ENCODE assay signal across 8 mouse cellular contexts in genomic region chr1:75211141-75211708, GRCm38 (mm10). TPM values are rescaled to one million over a fixed set of nuclear protein-coding genes. Genes with fewer than 3 reads are reported as not detected.
DNase-seq lines count a peak whose midpoint lies in the region; ATAC-seq and TF ChIP-seq lines count a peak whose summit lies in the region.

No protein-coding gene starts in this region.

- H3K27me3 ChIP-seq in heart, embryonic 13.5 days (replicated peaks): peaks cover 21% of the 10 kb centered on the region
- H3K27me3 ChIP-seq in ES-Bruce4 (ENCODE audit: control insufficient read depth, insufficient read depth, low read length, poor library complexity, severe bottlenecking): no peaks in the 10 kb centered on the region
- H3K27me3 ChIP-seq in forebrain, embryonic 16.5 days (replicated peaks; ENCODE audit: control insufficient read depth, insufficient read depth, low read length): 0 out of 2 replicates have a peak, but pooled peaks cover 4% of the 10 kb centered on the region
- no peaks in the 10 kb centered on the region for H3K27me3 ChIP-seq in liver, embryonic 15.5 days

- no peak for TF ChIP-seq CTCF in ES-Bruce4 (IDR thresholded peaks at IDR 0.05; ENCODE audit: low read depth, low read length)

- peak overlapping the region; percentile 57 for H3K27ac ChIP-seq in heart, embryonic 13.5 days (replicated peaks)
- H3K27ac ChIP-seq in ES-Bruce4 (ENCODE audit: insufficient read depth, low read length): no peak overlapping the region
- H3K27ac ChIP-seq in forebrain, embryonic 16.5 days (ENCODE audit: low read length): no peak overlapping the region
- H3K27ac ChIP-seq in liver, embryonic 15.5 days (replicated peaks): peak overlapping the region; percentile 95

- H3K4me2 ChIP-seq in heart, embryonic 13.5 days: peak overlapping the region; percentile 99
- H3K4me2 ChIP-seq in forebrain, embryonic 16.5 days (ENCODE audit: low read length): peak overlapping the region; percentile 73
- peak overlapping the region; percentile 99 for H3K4me2 ChIP-seq in liver, embryonic 15.5 days

- H3K9me3 ChIP-seq in heart, embryonic 13.5 days: no peaks in the 10 kb centered on the region
- no peaks in the 10 kb centered on the region for H3K9me3 ChIP-seq in ES-Bruce4 (replicated peaks; ENCODE audit: control insufficient read depth, insufficient read depth, low read length, poor library complexity, severe bottlenecking)
- no peaks in the 10 kb centered on the region for H3K9me3 ChIP-seq in forebrain, embryonic 16.5 days (ENCODE audit: control insufficient read depth, low read length)
- H3K9me3 ChIP-seq in liver, embryonic 15.5 days (replicated peaks): no peaks in the 10 kb centered on the region

- H3K9ac ChIP-seq in heart, embryonic 13.5 days: peak overlapping the region; percentile 98
- H3K9ac ChIP-seq in ES-Bruce4 (ENCODE audit: low read depth, poor library complexity, severe bottlenecking): peak overlapping the region; percentile 79
- H3K9ac ChIP-seq in forebrain, embryonic 16.5 days (replicated peaks; ENCODE audit: low read depth, low read length): peak overlapping the region; percentile 92
- H3K9ac ChIP-seq in liver, embryonic 15.5 days: peak overlapping the region; percentile 83

- 10% methylated on average over 17 of the region's 17 CpGs for WGBS in heart, embryonic 13.5 days
- 13% methylated on average over 17 of the region's 17 CpGs for WGBS in forebrain, embryonic 16.5 days
- WGBS in liver, embryonic 15.5 days (ENCODE audit: insufficient replicate concordance): 6% methylated on average over 17 of the region's 17 CpGs

- ATAC-seq in heart, embryonic 13.5 days (ENCODE audit: extremely low read depth, insufficient number of reproducible peaks, low FRiP score, low TSS enrichment): no peak
- peak; percentile 16 for ATAC-seq in forebrain, embryonic 16.5 days
- ATAC-seq in liver, embryonic 15.5 days (ENCODE audit: insufficient read depth): no peak

- H3K4me1 ChIP-seq in heart, embryonic 13.5 days: peaks cover 47% of the 10 kb centered on the region
- H3K4me1 ChIP-seq in ES-Bruce4 (ENCODE audit: control insufficient read depth, insufficient read depth, low read length): peaks cover 2% of the 10 kb centered on the region
- peaks cover 31% of the 10 kb centered on the region for H3K4me1 ChIP-seq in forebrain, embryonic 16.5 days (replicated peaks; ENCODE audit: control insufficient read depth, insufficient read depth, low read length)
- H3K4me1 ChIP-seq in liver, embryonic 15.5 days (replicated peaks): peaks cover 80% of the 10 kb centered on the region

- no peak for TF ChIP-seq EP300 in ES-Bruce4 (IDR thresholded peaks at IDR 0.05; ENCODE audit: insufficient read depth, low read depth, low read length)

- H3K4me3 ChIP-seq in heart, embryonic 13.5 days: peak overlapping the region; percentile 92
- H3K4me3 ChIP-seq in ES-Bruce4 (ENCODE audit: low read depth, low read length): peak overlapping the region; percentile 97
- H3K4me3 ChIP-seq in forebrain, embryonic 16.5 days (replicated peaks; ENCODE audit: low read length): peak overlapping the region; percentile 96
- peak overlapping the region; percentile 77 for H3K4me3 ChIP-seq in liver, embryonic 15.5 days (replicated peaks)

- DNase-seq in heart, adult 11 months: no peak
- no peak for DNase-seq in cerebellum, adult 11 months
- no peak for DNase-seq in layer of hippocampus, adult 9-10 months (ENCODE audit: low spot score)
- no peak for DNase-seq in spleen, postnatal 10 days (ENCODE audit: low spot score in 2 of 2)

- peaks cover 46% of the 10 kb centered on the region for H3K36me3 ChIP-seq in heart, embryonic 13.5 days
- H3K36me3 ChIP-seq in ES-Bruce4 (ENCODE audit: control insufficient read depth, insufficient read depth, low read length, poor library complexity, severe bottlenecking): peaks cover 32% of the 10 kb centered on the region
- H3K36me3 ChIP-seq in forebrain, embryonic 16.5 days (ENCODE audit: control insufficient read depth, insufficient read depth): peaks cover 7% of the 10 kb centered on the region
- H3K36me3 ChIP-seq in liver, embryonic 15.5 days (replicated peaks): peaks cover 46% of the 10 kb centered on the region

- no peak for TF ChIP-seq POLR2A in ES-Bruce4 (IDR thresholded peaks at IDR 0.05; ENCODE audit: insufficient read depth, low read length)

RNA-seq across cellular contexts. Expression of gene Stk16, which starts 0.6 kb away (rescaled TPM):
- 81.2 and 96.6 TPM in 2 replicates for polyA plus RNA-seq in heart, embryonic 13.5 days (2015; fragmentation: Nextera tagmentation; extraction: Ambion mirVana)
- 27.8 and 37.4 TPM in 2 replicates for polyA plus RNA-seq in ES-Bruce4 (2011; ENCODE audit: insufficient read depth, insufficient read length, low read depth, missing spikeins)
- 130 and 151 TPM in 2 replicates for polyA plus RNA-seq in forebrain, embryonic 16.5 days (2015; fragmentation: Nextera tagmentation; extraction: Ambion mirVana)
- 80.2 and 84.8 TPM in 2 replicates for polyA plus RNA-seq in liver, embryonic 15.5 days (2015; fragmentation: Nextera tagmentation; extraction: Ambion mirVana)

RNA-seq across cellular contexts. Expression of gene Glb1l, which starts 0.6 kb away (rescaled TPM):
- 6.9 and 8.2 TPM in 2 replicates for polyA plus RNA-seq in heart, embryonic 13.5 days (2015; fragmentation: Nextera tagmentation; extraction: Ambion mirVana)
- 5.1 and 10.6 TPM in 2 replicates for polyA plus RNA-seq in ES-Bruce4 (2011; ENCODE audit: insufficient read depth, insufficient read length, low read depth, missing spikeins)
- polyA plus RNA-seq in forebrain, embryonic 16.5 days (2015; fragmentation: Nextera tagmentation; extraction: Ambion mirVana): 20.7 and 22.0 TPM in 2 replicates
- polyA plus RNA-seq in liver, embryonic 15.5 days (2015; fragmentation: Nextera tagmentation; extraction: Ambion mirVana): 3.2 and 4.5 TPM in 2 replicates

RNA-seq across cellular contexts. Expression of gene Tuba4a, which starts 8.4 kb away (rescaled TPM):
- 43.3 and 45.1 TPM in 2 replicates for polyA plus RNA-seq in heart, embryonic 13.5 days (2015; fragmentation: Nextera tagmentation; extraction: Ambion mirVana)
- polyA plus RNA-seq in ES-Bruce4 (2011; ENCODE audit: insufficient read depth, insufficient read length, low read depth, missing spikeins): 97.4 and 113 TPM in 2 replicates
- polyA plus RNA-seq in forebrain, embryonic 16.5 days (2015; fragmentation: Nextera tagmentation; extraction: Ambion mirVana): 18.6 and 18.7 TPM in 2 replicates
- 372 and 392 TPM in 2 replicates for polyA plus RNA-seq in liver, embryonic 15.5 days (2015; fragmentation: Nextera tagmentation; extraction: Ambion mirVana)

RNA-seq across cellular contexts. Expression of gene Atg9a, which starts 19.2 kb away (rescaled TPM):
- polyA plus RNA-seq in heart, embryonic 13.5 days (2015; fragmentation: Nextera tagmentation; extraction: Ambion mirVana): 28.7 and 30.4 TPM in 2 replicates
- 10.3 and 10.6 TPM in 2 replicates for polyA plus RNA-seq in ES-Bruce4 (2011; ENCODE audit: insufficient read depth, insufficient read length, low read depth, missing spikeins)
- polyA plus RNA-seq in forebrain, embryonic 16.5 days (2015; fragmentation: Nextera tagmentation; extraction: Ambion mirVana): 46.4 and 48.8 TPM in 2 replicates
- polyA plus RNA-seq in liver, embryonic 15.5 days (2015; fragmentation: Nextera tagmentation; extraction: Ambion mirVana): 24.1 and 28.1 TPM in 2 replicates

RNA-seq across cellular contexts. Expression of gene Ankzf1, which starts 19.3 kb away (rescaled TPM):
- polyA plus RNA-seq in heart, embryonic 13.5 days (2015; fragmentation: Nextera tagmentation; extraction: Ambion mirVana): 23.7 and 26.4 TPM in 2 replicates
- polyA plus RNA-seq in ES-Bruce4 (2011; ENCODE audit: insufficient read depth, insufficient read length, low read depth, missing spikeins): 17.0 and 17.4 TPM in 2 replicates
- polyA plus RNA-seq in forebrain, embryonic 16.5 days (2015; fragmentation: Nextera tagmentation; extraction: Ambion mirVana): 27.2 and 32.7 TPM in 2 replicates
- 9.7 and 10.0 TPM in 2 replicates for polyA plus RNA-seq in liver, embryonic 15.5 days (2015; fragmentation: Nextera tagmentation; extraction: Ambion mirVana)

Comparison
In these comparisons a context has a peak if more than half of its experiments do, and no peak if none do; other contexts are left out.
1. H3K27ac ChIP-seq: peak in heart, embryonic 13.5 days (single experiment) and liver, embryonic 15.5 days (single experiment); none in ES-Bruce4 (single experiment) and forebrain, embryonic 16.5 days (single experiment).
2. Peak in every context shown above with its lines, with median percentiles within 50 percentile points of each other: H3K4me2 ChIP-seq, H3K4me3 ChIP-seq and H3K9ac ChIP-seq.